Mouse (Mus musculus): ENCODE measurements around the gene Mrpl42. TPM values are rescaled to one million over a fixed set of nuclear protein-coding genes. Genes with fewer than 3 reads are reported as not detected.
A peak's percentile ranks its signal among the peaks of the same experiment; 100 is the strongest.

The Mrpl42 gene
- polyA plus RNA-seq, 1 experiment from 2014 or later: 331 TPM

GRCm38 (mm10) chr10:95536222-95536541 is 34.4 kb upstream of the Mrpl42 start:
- H3K27me3 ChIP-seq: no peaks in the 10 kb centered on the region
- H3K36me3 ChIP-seq (ENCODE audit: poor library complexity, severe bottlenecking): no peaks in the 10 kb centered on the region
- 84% methylated on average over 6 of the region's 6 CpGs for WGBS
- H3K4me1 ChIP-seq: peaks cover 5% of the 10 kb centered on the region
- ATAC-seq: no peak
- no peak overlapping the region for H3K4me2 ChIP-seq
- H3K27ac ChIP-seq: no peak overlapping the region
- H3K9me3 ChIP-seq (replicated peaks): no peaks in the 10 kb centered on the region
- no peak overlapping the region for H3K4me3 ChIP-seq
- H3K9ac ChIP-seq: no peak overlapping the region

GRCm38 (mm10) chr10:95535399-95536221 is 33.9 kb upstream of the Mrpl42 start:
- no peak for ATAC-seq
- Histone ChIP-seq H3K4me2 (no peak overlapping the region), H3K4me1 (peaks cover 10% of the 10 kb centered on the region), H3K36me3 (ENCODE audit: poor library complexity, severe bottlenecking) (no peaks in the 10 kb centered on the region), H3K27ac (no peak overlapping the region), H3K9me3 (replicated peaks) (no peaks in the 10 kb centered on the region), H3K27me3 (no peaks in the 10 kb centered on the region), H3K4me3 (no peak overlapping the region), H3K9ac (no peak overlapping the region)
- WGBS: 86% methylated on average over 8 of the region's 8 CpGs

GRCm38 (mm10) chr10:95533382-95533781 is 31.6 kb upstream of the Mrpl42 start:
- no peak overlapping the region for H3K4me2 ChIP-seq
- no peak overlapping the region for H3K4me3 ChIP-seq
- H3K36me3 ChIP-seq (ENCODE audit: poor library complexity, severe bottlenecking): no peaks in the 10 kb centered on the region
- no peak for ATAC-seq
- no peaks in the 10 kb centered on the region for H3K27me3 ChIP-seq
- peaks cover 26% of the 10 kb centered on the region for H3K4me1 ChIP-seq
- H3K9ac ChIP-seq: no peak overlapping the region
- H3K27ac ChIP-seq: no peak overlapping the region
- 94% methylated on average over 7 of the region's 7 CpGs for WGBS
- H3K9me3 ChIP-seq (replicated peaks): no peaks in the 10 kb centered on the region

GRCm38 (mm10) chr10:95532916-95533315 is 31.2 kb upstream of the Mrpl42 start:
- peaks cover 28% of the 10 kb centered on the region for H3K4me1 ChIP-seq
- ATAC-seq: no peak
- no peak overlapping the region for H3K27ac ChIP-seq
- H3K9ac ChIP-seq: no peak overlapping the region
- no peak overlapping the region for H3K4me3 ChIP-seq
- H3K9me3 ChIP-seq (replicated peaks): no peaks in the 10 kb centered on the region
- 93% methylated on average over 5 of the region's 5 CpGs for WGBS
- H3K27me3 ChIP-seq: no peaks in the 10 kb centered on the region
- no peak overlapping the region for H3K4me2 ChIP-seq
- no peaks in the 10 kb centered on the region for H3K36me3 ChIP-seq (ENCODE audit: poor library complexity, severe bottlenecking)

- no peak overlapping the region for H3K4me3 ChIP-seq
- no peak overlapping the region for H3K27ac ChIP-seq
- H3K9ac ChIP-seq: no peak overlapping the region; the same call in 1 of the 2 replicates
- WGBS: 46% methylated on average over 2 of the region's 2 CpGs
- no peak overlapping the region for H3K4me2 ChIP-seq
- H3K9me3 ChIP-seq (replicated peaks): no peaks in the 10 kb centered on the region
- ATAC-seq: no peak
- peaks cover 28% of the 10 kb centered on the region for H3K4me1 ChIP-seq
- H3K27me3 ChIP-seq: no peaks in the 10 kb centered on the region
- no peaks in the 10 kb centered on the region for H3K36me3 ChIP-seq (ENCODE audit: poor library complexity, severe bottlenecking)
Observed at GRCm38 (mm10) chr10:95530551-95531121, 28.9 kb upstream of the Mrpl42 start.

GRCm38 (mm10) chr10:95526495-95527122 is 24.9 kb upstream of the Mrpl42 start:
- WGBS: 73% methylated on average over 5 of the region's 5 CpGs
- Histone ChIP-seq H3K27ac (no peak overlapping the region), H3K9ac (no peak overlapping the region), H3K4me2 (no peak overlapping the region), H3K4me1 (peaks cover 26% of the 10 kb centered on the region), H3K4me3 (no peak overlapping the region), H3K36me3 (ENCODE audit: poor library complexity, severe bottlenecking) (no peaks in the 10 kb centered on the region; the same call in 1 of the 2 replicates), H3K27me3 (no peaks in the 10 kb centered on the region), H3K9me3 (replicated peaks) (no peaks in the 10 kb centered on the region)
- ATAC-seq: no peak

GRCm38 (mm10) chr10:95525871-95526270 is 24.1 kb upstream of the Mrpl42 start:
- no peak for ATAC-seq
- Histone ChIP-seq H3K4me3 (no peak overlapping the region), H3K9me3 (replicated peaks) (no peaks in the 10 kb centered on the region), H3K9ac (no peak overlapping the region), H3K4me1 (peaks cover 21% of the 10 kb centered on the region), H3K27me3 (no peaks in the 10 kb centered on the region), H3K36me3 (ENCODE audit: poor library complexity, severe bottlenecking) (no peaks in the 10 kb centered on the region; the same call in 1 of the 2 replicates), H3K27ac (no peak overlapping the region), H3K4me2 (no peak overlapping the region)
- WGBS: 95% methylated on average over 5 of the region's 5 CpGs

GRCm38 (mm10) chr10:95525037-95525675 is 23.4 kb upstream of the Mrpl42 start:
- Histone ChIP-seq H3K27me3 (no peaks in the 10 kb centered on the region), H3K4me2 (no peak overlapping the region), H3K9me3 (replicated peaks) (no peaks in the 10 kb centered on the region), H3K27ac (no peak overlapping the region), H3K9ac (no peak overlapping the region), H3K4me1 (peaks cover 14% of the 10 kb centered on the region; the same call in 1 of the 2 replicates), H3K4me3 (no peak overlapping the region), H3K36me3 (ENCODE audit: poor library complexity, severe bottlenecking) (no peaks in the 10 kb centered on the region; the same call in 1 of the 2 replicates)
- WGBS: 91% methylated on average over 6 of the region's 6 CpGs
- no peak for ATAC-seq

- ATAC-seq: no peak
- Histone ChIP-seq H3K27ac (no peak overlapping the region), H3K36me3 (ENCODE audit: poor library complexity, severe bottlenecking) (no peaks in the 10 kb centered on the region; the same call in 1 of the 2 replicates), H3K9ac (no peak overlapping the region), H3K4me3 (no peak overlapping the region), H3K27me3 (no peaks in the 10 kb centered on the region), H3K9me3 (replicated peaks) (no peaks in the 10 kb centered on the region), H3K4me2 (no peak overlapping the region), H3K4me1 (peaks cover 24% of the 10 kb centered on the region)
- WGBS: 95% methylated on average over 6 of the region's 6 CpGs
Observed at GRCm38 (mm10) chr10:95517656-95518055, 15.9 kb upstream of the Mrpl42 start.

- 0% methylated on average over 44 of the region's 80 CpGs for WGBS
- Histone ChIP-seq H3K4me2 (peak overlapping the region; percentile 70), H3K27me3 (no peaks in the 10 kb centered on the region), H3K4me3 (peak overlapping the region; percentile 83), H3K27ac (peak overlapping the region; percentile 97), H3K4me1 (peaks cover 24% of the 10 kb centered on the region), H3K9me3 (replicated peaks) (peaks cover 2% of the 10 kb centered on the region; the same call in 1 of the 2 replicates), H3K9ac (peak overlapping the region; percentile 93), H3K36me3 (ENCODE audit: poor library complexity, severe bottlenecking) (no peaks in the 10 kb centered on the region)
- ATAC-seq: peak; percentile 73
Observed at GRCm38 (mm10) chr10:95515293-95515931, 13.7 kb upstream of the Mrpl42 start.

- no peaks in the 10 kb centered on the region for H3K27me3 ChIP-seq
- under 1% methylated on average over 64 of the region's 81 CpGs for WGBS
- ATAC-seq: peak; percentile 97
Observed at GRCm38 (mm10) chr10:95514656-95515292, 13.0 kb upstream of the Mrpl42 start, which contains the start of gene Ube2n. Gene Ube2n (plus strand): TSS chr10:95515145.

More at GRCm38 (mm10) chr10:95514656-95515292, 13.0 kb upstream of the Mrpl42 start, which contains the start of gene Ube2n:
- Histone ChIP-seq H3K36me3 (ENCODE audit: poor library complexity, severe bottlenecking) (no peaks in the 10 kb centered on the region), H3K9ac (peak within 1 kb of the TSS; percentile 93), H3K4me2 (peak within 1 kb of the TSS; percentile 70), H3K4me3 (peak within 1 kb of the TSS; percentile 83), H3K27ac (peak within 1 kb of the TSS; percentile 97), H3K4me1 (peaks cover 24% of the 10 kb centered on the region), H3K9me3 (replicated peaks) (peaks cover 2% of the 10 kb centered on the region; the same call in 1 of the 2 replicates)

Data from forebrain, embryonic 13.5 days (tissue).